Mouse (Mus musculus): ENCODE measurements around the gene Nek10.
"Not testable (repeated sequence)": the region's sequence is repeated elsewhere in the genome, so short reads cannot be mapped to it uniquely, and the experiment has no call there.

Gene Nek10

GRCm38 (mm10) chr14:14803115-14803514 lies at the start of gene Nek10:
Nek10 (plus strand) TSS chr14:14803415.
- DNase-seq (ENCODE audit: low spot score) = not testable (repeated sequence)

- no peak for DNase-seq (ENCODE audit: low spot score)
These were observed 22.0 kb upstream of the Nek10 start for GRCm38 (mm10) chr14:14781169-14781568.

GRCm38 (mm10) chr14:14784223-14784622 lies 19.0 kb upstream of the Nek10 start:
- DNase-seq (ENCODE audit: low spot score) = no peak

GRCm38 (mm10) chr14:14786979-14787378 lies 16.2 kb upstream of the Nek10 start:
- DNase-seq (ENCODE audit: low spot score) = no peak

GRCm38 (mm10) chr14:14789840-14790470 lies 13.3 kb upstream of the Nek10 start:
- DNase-seq (ENCODE audit: low spot score) = no peak

- DNase-seq (ENCODE audit: low spot score) = no peak
These were observed 3.4 kb upstream of the Nek10 start for GRCm38 (mm10) chr14:14799861-14800260.

GRCm38 (mm10) chr14:14800332-14800731 lies 2.9 kb upstream of the Nek10 start:
- no peak for DNase-seq (ENCODE audit: low spot score)

- DNase-seq (ENCODE audit: low spot score) = no peak
These were observed 2.4 kb upstream of the Nek10 start for GRCm38 (mm10) chr14:14800810-14801209.

GRCm38 (mm10) chr14:14803921-14804517 lies 804 bp downstream of the Nek10 start:
- DNase-seq (ENCODE audit: low spot score) = no peak

GRCm38 (mm10) chr14:14804518-14805212 lies 1.4 kb downstream of the Nek10 start:
- DNase-seq (ENCODE audit: low spot score) = no peak

- DNase-seq (ENCODE audit: low spot score) = peak; percentile 69
These were observed 29.5 kb downstream of the Nek10 start for GRCm38 (mm10) chr14:14832520-14833240.

GRCm38 (mm10) chr14:14833498-14833897 lies 30.3 kb downstream of the Nek10 start:
- no peak for DNase-seq (ENCODE audit: low spot score)

GRCm38 (mm10) chr14:14834266-14834665 lies 31.1 kb downstream of the Nek10 start:
- no peak for DNase-seq (ENCODE audit: low spot score)

- no peak for DNase-seq (ENCODE audit: low spot score)
These were observed 34.4 kb downstream of the Nek10 start for GRCm38 (mm10) chr14:14837627-14838026.

- DNase-seq (ENCODE audit: low spot score) = peak; percentile 30
These were observed 34.9 kb downstream of the Nek10 start for GRCm38 (mm10) chr14:14838109-14838508.

- DNase-seq (ENCODE audit: low spot score) = peak; percentile 14
These were observed 39.7 kb downstream of the Nek10 start for GRCm38 (mm10) chr14:14842734-14843530.

GRCm38 (mm10) chr14:14852838-14853237 lies 49.6 kb downstream of the Nek10 start:
- no peak for DNase-seq (ENCODE audit: low spot score)

GRCm38 (mm10) chr14:14860331-14860730 lies 57.1 kb downstream of the Nek10 start:
- no peak for DNase-seq (ENCODE audit: low spot score)

- DNase-seq (ENCODE audit: low spot score) = peak; percentile 78
These were observed 60.6 kb downstream of the Nek10 start for GRCm38 (mm10) chr14:14863690-14864356.

GRCm38 (mm10) chr14:14869239-14869638 lies 66.0 kb downstream of the Nek10 start:
- peak; percentile 4 for DNase-seq (ENCODE audit: low spot score)

GRCm38 (mm10) chr14:14870059-14870458 lies 66.8 kb downstream of the Nek10 start:
- DNase-seq (ENCODE audit: low spot score) = no peak
